Mouse (Mus musculus) neural tube, embryonic 11.5 days (tissue): ENCODE results near the gene Nkapd1. TPM values are rescaled to one million over a fixed set of nuclear protein-coding genes. Genes with fewer than 3 reads are reported as not detected.

ENCODE experiments used
- ATAC-seq: fragments of 200-750 bp; cut with Nextera tagmentation; 2 replicates; pipeline ENCODE4 v1.8.0; 2017; ENCODE audit warnings: moderate number of reproducible peaks, mild to moderate bottlenecking, moderate TSS enrichment, moderate library complexity; ENCODE audit not compliant: insufficient read depth, low FRiP score, low TSS enrichment
- DNase-seq: peaks from one replicate; pipeline ENCODE4 v3.0.0-alpha.2; 2015; ENCODE audit warnings: low spot score
- H3K27ac ChIP-seq: fragments of 300-500 bp; sonication (generic); 2 replicates; pipeline ENCODE4 v1.5.1; 2014; ENCODE audit warnings: low read depth, mild to moderate bottlenecking, low read length
- H3K27me3 ChIP-seq: fragments of 300-500 bp; sonication (generic); 2 replicates; pipeline ENCODE4 v1.6.1; 2014; ENCODE audit warnings: mild to moderate bottlenecking, low read length, mixed read lengths; ENCODE audit not compliant: control insufficient read depth, insufficient read depth
- H3K36me3 ChIP-seq: fragments of 300-500 bp; sonication (generic); 2 replicates; pipeline ENCODE4 v1.6.1; 2014; ENCODE audit warnings: mild to moderate bottlenecking, low read length, moderate library complexity, mixed read lengths; ENCODE audit not compliant: control insufficient read depth, insufficient read depth
- H3K4me1 ChIP-seq: fragments of 300-500 bp; sonication (generic); 2 replicates; pipeline ENCODE4 v1.6.1; 2014; ENCODE audit warnings: low read length, mixed read lengths; ENCODE audit not compliant: control insufficient read depth, insufficient read depth
- H3K4me2 ChIP-seq: fragments of 300-500 bp; sonication (generic); 2 replicates; pipeline ENCODE4 v1.6.1; 2014; ENCODE audit warnings: low read depth, mild to moderate bottlenecking, moderate library complexity
- H3K4me3 ChIP-seq: fragments of 300-500 bp; sonication (generic); 2 replicates; pipeline ENCODE4 v1.5.1; 2014; ENCODE audit warnings: low read depth, low read length
- H3K9ac ChIP-seq: fragments of 300-500 bp; sonication (generic); 2 replicates; pipeline ENCODE4 v1.6.1; 2014; ENCODE audit warnings: mild to moderate bottlenecking, low read length
- H3K9me3 ChIP-seq: fragments of 300-500 bp; sonication (generic); 2 replicates; pipeline ENCODE4 v1.6.1; 2016; ENCODE audit warnings: low read length; ENCODE audit not compliant: control insufficient read depth
- WGBS: fragments of 180-500 bp; shearing (Covaris S2); extraction: QIAGEN DNeasy Blood & Tissue Kit; methylation state at CpG from one replicate; pipeline ENCODE4 v1.1.7; 2014; 5-methylcytosine and 5-hydroxymethylcytosine counted together
- polyA plus RNA-seq: library from polyadenylated mRNA; unstranded; fragments of >200 nt; fragmentation: Nextera tagmentation; extraction: Ambion mirVana; gene quantifications from 2 replicates; pipeline ENCODE4 v1.2.1, GENCODE M21; 2014

The Nkapd1 gene
- polyA plus RNA-seq, 1 experiment from 2014 or later, result 28.8 TPM

- Histone ChIP-seq H3K27me3 (no peaks in the 10 kb centered on the region), H3K36me3 (no peaks in the 10 kb centered on the region), H3K4me1 (no peaks in the 10 kb centered on the region), H3K4me2 (no peak overlapping the region), H3K9ac (no peak overlapping the region), H3K4me3 (no peak overlapping the region), H3K27ac (no peak overlapping the region), H3K9me3 (no peaks in the 10 kb centered on the region)
- no peak for DNase-seq
- ATAC-seq, result no peak
- WGBS, result 83% methylated on average over 7 of the region's 7 CpGs
These were observed 52.1 kb downstream of the Nkapd1 start for GRCm38 (mm10) chr9:50565173-50565572.

- H3K9ac ChIP-seq, result no peak overlapping the region
- H3K27ac ChIP-seq, result no peak overlapping the region
- ATAC-seq, result no peak
- no peak for DNase-seq
- no peaks in the 10 kb centered on the region for H3K4me1 ChIP-seq
- H3K4me3 ChIP-seq, result no peak overlapping the region
- no peaks in the 10 kb centered on the region for H3K9me3 ChIP-seq
- no peak overlapping the region for H3K4me2 ChIP-seq
- no peaks in the 10 kb centered on the region for H3K27me3 ChIP-seq
- no peaks in the 10 kb centered on the region for H3K36me3 ChIP-seq
- 87% methylated on average over 2 of the region's 2 CpGs for WGBS
These were observed 55.3 kb downstream of the Nkapd1 start for GRCm38 (mm10) chr9:50561918-50562360.

- H3K4me3 ChIP-seq, result no peak within 1 kb of the TSS
- H3K36me3 ChIP-seq, result no peaks in the 10 kb centered on the region
- WGBS, result 86% methylated on average over 38 of the region's 38 CpGs
- H3K9me3 ChIP-seq, result no peaks in the 10 kb centered on the region
- H3K9ac ChIP-seq, result no peak within 1 kb of the TSS
- no peaks in the 10 kb centered on the region for H3K27me3 ChIP-seq
- H3K4me2 ChIP-seq, result no peak within 1 kb of the TSS
- H3K4me1 ChIP-seq, result no peaks in the 10 kb centered on the region
- ATAC-seq (no peak), DNase-seq (no peak)
- no peak within 1 kb of the TSS for H3K27ac ChIP-seq
These were observed 55.9 kb downstream of the Nkapd1 start, which contains the start of gene Tex12 for GRCm38 (mm10) chr9:50561145-50561917. Gene Tex12, minus strand, starts transcription at chr9:50561325.

Other genes starting within 250 kb of the Nkapd1 start
- 0.49 and 0.51 TPM in 2 replicates for gene Plet1, start 122.9 kb downstream of the Nkapd1 start, polyA plus RNA-seq
- gene Pts, start 88.7 kb downstream of the Nkapd1 start, polyA plus RNA-seq, result 75.2 and 80.0 TPM in 2 replicates
- 4.7 and 6.4 TPM in 2 replicates for gene Il18, start 62.6 kb downstream of the Nkapd1 start, polyA plus RNA-seq
- 0.15 TPM in 1 of 2 replicates, not detected in the other for gene Bco2, start 62.3 kb downstream of the Nkapd1 start, polyA plus RNA-seq
- gene Tex12, start 56.1 kb downstream of the Nkapd1 start, polyA plus RNA-seq, result 0.28 TPM in 1 of 2 replicates, not detected in the other
- 273 and 281 TPM in 2 replicates for gene Sdhd, start 13.7 kb downstream of the Nkapd1 start, polyA plus RNA-seq
- 305 and 307 TPM in 2 replicates for gene Timm8b, start 13.6 kb downstream of the Nkapd1 start, polyA plus RNA-seq
- gene Pih1d2, start 143 bp downstream of the Nkapd1 start, polyA plus RNA-seq, result 4.7 and 5.9 TPM in 2 replicates
- 70.6 and 74.9 TPM in 2 replicates for gene Dlat, start 42.3 kb upstream of the Nkapd1 start, polyA plus RNA-seq
- 27.4 and 33.0 TPM in 2 replicates for gene Dixdc1, start 122.1 kb upstream of the Nkapd1 start, polyA plus RNA-seq
- 1.1 and 1.3 TPM in 2 replicates for gene 2310030G06Rik, start 129.1 kb upstream of the Nkapd1 start, polyA plus RNA-seq
- gene Cryab, start 133.9 kb upstream of the Nkapd1 start, polyA plus RNA-seq, result 12.8 and 14.4 TPM in 2 replicates
- gene Hspb2, start 134.9 kb upstream of the Nkapd1 start, polyA plus RNA-seq, result 8.4 and 8.6 TPM in 2 replicates
- gene Fdxacb1, start 150.8 kb upstream of the Nkapd1 start, polyA plus RNA-seq, result 10.5 and 10.6 TPM in 2 replicates
- 46.3 and 46.9 TPM in 2 replicates for gene Alg9, start 157.6 kb upstream of the Nkapd1 start, polyA plus RNA-seq
- 34.2 and 43.1 TPM in 2 replicates for gene 1110032A03Rik, start 158.1 kb upstream of the Nkapd1 start, polyA plus RNA-seq
- 121 and 122 TPM in 2 replicates for gene Ppp2r1b, start 227.8 kb upstream of the Nkapd1 start, polyA plus RNA-seq